Mouse (Mus musculus) 3T3-L1 (cell line): ENCODE measurements around the gene Rdh5.
A peak's percentile ranks its signal among the peaks of the same experiment; 100 is the strongest.

Experiments used
- DNase-seq: peaks from one replicate; pipeline ENCODE4 v3.0.0-alpha.2; 2015; ENCODE audit warnings: low read depth, low spot score

Gene Rdh5

DNA sequence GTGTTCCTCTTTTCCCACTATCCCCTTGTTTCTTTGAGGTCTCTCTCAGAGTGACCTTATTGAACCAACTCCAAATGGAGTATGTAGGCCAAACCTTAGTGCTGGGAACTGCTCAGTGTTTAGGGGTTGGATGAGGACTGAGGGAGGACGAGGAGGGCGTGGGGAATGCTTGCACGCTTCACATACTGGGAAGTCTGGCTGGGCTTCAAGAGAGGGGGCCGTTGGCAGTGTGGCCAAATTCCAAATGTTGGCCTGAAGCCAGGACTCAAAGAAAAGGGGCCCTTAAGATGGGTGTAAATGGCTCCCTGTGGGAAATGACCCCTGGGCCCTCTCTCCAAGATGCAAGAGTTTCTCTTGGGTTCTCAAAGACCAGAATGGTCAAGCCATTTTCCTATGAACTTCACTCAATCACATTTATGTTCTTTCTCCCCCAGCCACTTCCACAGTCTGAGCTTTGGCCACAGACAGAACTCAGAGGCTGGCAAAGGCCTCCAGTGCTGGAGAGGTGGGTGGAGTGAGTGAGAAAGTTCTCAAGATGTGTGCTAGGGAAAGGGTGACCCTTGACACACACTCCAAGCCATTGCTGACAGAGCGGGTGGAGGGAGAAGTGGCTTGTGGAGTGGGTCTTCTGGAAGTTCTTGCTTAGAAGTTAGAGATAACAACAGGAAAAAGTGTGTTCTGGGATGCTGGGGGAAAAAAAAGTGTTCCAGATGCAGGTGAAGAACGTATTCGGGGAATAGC, 7.1 kb upstream of the Rdh5 start:
- no peak for DNase-seq

DNA sequence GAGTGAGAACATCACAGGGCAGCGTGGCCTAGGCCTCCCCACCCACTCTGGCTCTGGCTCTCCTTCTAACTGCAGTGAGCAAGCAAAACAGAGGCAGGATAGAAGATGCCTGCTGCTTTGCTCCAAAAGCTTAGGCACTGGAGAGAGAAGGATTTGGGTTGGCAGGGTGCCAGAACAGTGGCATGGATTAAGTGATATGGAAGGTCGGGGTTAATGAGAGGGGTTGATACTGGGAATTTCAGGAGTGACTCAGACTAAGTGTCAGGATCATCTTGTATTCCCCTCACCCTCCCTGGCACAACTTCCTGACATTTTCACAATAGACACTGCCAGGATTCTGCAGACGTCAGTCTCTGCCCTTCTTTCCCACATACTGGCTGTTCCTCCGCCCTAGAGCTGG, 5.7 kb upstream of the Rdh5 start:
- peak; percentile 67 for DNase-seq

DNA sequence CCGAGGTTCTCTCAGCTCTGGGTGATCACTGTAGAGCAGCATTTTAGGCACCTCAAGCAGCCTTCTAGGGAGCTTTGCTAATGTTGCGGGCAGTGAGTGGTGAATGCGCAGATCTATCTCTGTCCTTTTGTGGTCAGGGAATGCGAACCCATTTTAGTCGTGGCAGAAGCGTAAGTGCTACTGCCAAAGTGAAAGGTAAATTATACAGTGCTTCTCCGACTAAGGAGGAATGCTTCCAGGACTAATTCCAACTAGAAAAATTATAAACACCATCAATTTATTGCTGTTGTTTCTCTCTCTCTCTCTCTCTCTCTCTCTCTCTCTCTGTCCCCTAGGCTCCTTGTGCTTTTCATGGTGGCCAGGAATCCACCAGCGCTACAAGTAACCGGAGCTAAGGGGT, 1.2 kb upstream of the Rdh5 start, which contains the start of gene Bloc1s1:
Bloc1s1 (minus strand) TSS at position 101 of the 400 bp plus-strand sequence.
- no peak for DNase-seq

DNA sequence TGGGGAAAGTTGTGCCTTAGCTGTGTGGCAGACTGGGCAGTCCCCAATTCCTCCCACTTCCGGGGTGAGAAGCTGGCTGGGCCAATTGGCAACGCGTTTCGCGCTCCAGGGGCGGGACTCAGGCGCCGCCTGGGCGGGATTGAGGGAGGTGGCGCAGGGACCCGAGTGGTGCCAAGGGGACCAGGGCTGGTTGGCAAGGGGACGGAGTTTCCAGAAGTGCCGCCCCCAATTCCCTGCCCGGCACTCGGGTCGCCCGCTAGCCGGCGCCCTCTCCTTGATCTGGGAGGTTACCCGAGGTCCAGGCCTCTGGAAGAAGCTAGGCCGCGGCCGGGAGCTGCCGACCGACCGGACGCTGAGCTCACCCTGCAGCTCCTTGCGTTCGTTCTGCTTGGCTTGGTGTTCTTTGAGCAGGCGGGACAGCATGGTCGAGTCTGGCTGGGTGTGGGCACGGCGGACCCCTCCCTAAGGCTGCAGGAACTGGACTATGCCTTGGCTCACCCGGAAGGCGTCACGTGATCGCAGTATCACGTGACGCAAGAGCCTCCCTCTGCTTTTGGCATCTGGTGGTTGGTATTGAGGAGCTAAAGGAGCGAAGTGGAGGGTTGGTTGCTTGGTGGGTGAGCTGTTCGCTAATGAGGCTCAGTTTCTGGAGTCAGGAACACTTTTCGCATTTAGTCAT, 464 bp upstream of the Rdh5 start:
- DNase-seq: peak; percentile 94

GRCm38 (mm10) chr10:128921883-128922821, 536 bp downstream of the Rdh5 start:
- peak; percentile 98 for DNase-seq

DNA sequence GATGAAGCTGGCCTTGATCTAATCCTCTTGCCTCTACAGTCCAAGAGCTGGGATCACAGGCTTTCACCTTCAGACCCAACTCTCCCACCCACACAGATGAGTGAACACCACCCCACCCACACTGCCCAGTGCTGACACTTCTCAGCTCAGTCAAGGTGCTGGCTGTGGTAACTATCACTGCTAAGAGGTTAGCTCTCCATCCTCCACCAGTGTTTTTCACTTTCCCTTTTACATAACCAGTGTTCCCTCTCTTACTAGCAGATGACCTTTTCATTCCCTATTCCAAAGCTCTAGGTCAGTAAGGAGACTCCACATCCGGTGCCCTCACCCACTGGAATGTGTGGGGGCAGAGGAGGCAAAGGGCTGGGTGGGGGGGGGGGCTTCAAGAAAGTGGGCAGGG, 1.4 kb downstream of the Rdh5 start:
- DNase-seq: peak; percentile 72

DNA sequence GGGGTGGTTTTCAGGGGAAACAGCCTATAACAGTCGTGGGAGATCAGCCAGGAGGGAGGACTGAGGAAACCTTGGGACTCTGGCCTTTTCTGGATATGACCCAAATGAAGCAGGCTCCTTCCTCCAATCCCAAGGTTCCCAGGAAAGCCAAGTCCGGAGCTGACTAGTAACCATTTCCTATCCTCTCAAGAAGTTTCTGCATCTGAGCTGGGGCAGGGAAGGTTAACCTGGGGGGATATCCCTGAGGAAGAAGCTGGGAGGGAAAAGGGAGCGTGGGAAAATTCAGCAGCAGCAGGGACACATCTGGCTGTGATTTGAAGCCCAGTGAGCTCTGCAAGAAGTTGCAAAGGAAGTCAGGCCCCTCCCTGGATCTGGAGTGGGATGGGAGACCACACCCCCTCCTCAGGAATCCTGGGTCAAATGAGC, 1.9 kb downstream of the Rdh5 start:
- DNase-seq: peak; percentile 89

DNA sequence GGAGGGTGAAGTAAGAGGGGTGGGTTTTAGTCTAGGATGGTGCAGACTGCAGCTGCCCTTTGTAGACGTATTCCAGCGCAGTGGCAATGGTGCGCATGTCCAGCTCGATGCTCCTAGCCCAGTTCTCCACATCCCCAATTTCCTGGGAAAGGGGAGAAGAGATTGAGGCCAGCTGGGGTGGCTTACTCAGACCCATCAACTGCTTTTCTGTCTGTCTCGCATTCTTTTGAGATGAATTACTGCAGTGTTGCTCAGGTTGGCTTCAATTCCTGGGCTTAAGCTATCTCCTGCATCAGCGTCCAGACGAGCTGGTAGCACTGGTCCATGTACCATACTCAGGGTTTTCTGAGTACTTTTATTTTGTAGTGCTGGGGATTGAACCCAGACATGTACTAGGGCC, 2.7 kb downstream of the Rdh5 start:
- DNase-seq: peak; percentile 83

DNA sequence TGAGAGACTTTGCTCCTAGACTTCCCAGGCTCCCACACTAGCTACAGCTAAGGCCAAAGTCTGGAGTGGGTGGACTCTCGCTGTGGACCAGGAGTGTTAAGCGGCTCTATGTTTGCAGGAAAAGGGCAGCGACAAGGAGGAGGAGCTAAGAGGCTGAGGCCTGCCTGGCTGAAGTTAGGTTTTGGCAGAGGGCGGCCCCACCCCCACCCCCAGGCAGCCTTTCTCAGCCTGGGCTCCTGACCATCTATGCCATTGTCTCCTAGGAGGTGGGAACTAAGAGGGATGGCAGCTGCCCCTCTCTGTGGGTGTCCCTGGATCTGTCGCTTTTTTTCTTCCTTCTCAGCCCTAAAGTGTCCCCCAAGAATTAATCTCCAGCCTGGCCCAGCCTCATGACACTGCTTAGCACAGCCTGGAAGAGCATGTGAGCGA, 3.5 kb downstream of the Rdh5 start:
- DNase-seq: peak; percentile 77

GRCm38 (mm10) chr10:128918246-128918645, 4.4 kb downstream of the Rdh5 start:
- peak; percentile 58 for DNase-seq

DNA sequence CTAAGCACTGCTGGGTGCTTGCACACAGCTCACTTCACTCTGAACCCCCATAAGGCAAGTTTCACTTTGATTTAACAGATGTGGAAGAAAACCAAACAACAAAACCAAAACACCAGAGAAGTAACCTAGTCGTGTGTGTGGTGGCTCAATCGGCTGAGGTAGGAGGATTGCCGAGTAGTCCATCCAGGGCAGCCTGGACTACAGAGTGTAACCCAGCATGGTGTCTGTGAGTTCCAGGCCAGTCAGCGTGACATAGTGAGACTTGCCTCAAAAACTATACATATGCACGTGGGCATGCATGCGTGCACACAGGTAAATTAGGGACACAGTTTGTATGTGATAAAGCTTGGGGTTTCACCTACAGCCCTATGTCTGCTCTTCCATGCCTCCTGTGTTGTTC, 5.3 kb downstream of the Rdh5 start:
- DNase-seq: no peak

DNA sequence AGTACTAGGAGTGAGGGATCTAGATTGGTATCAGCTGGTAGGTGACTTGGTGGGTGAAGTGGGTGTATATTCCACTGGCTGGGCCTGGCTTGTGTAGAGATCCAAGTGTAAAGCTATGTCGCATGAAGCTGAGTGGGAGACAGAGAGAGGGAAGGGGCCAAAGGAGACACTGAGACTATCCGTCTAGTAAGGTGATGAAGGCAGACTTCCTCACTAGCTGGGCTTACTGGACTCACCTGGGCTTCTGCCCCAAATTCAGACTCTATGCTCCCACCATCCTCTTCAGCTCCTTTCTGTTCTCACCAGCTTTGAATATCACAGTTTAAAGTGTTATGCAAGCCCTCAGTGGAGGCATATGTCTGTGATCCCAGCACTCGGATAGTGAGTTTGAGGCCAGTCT, 6.0 kb downstream of the Rdh5 start:
- DNase-seq: no peak

DNA sequence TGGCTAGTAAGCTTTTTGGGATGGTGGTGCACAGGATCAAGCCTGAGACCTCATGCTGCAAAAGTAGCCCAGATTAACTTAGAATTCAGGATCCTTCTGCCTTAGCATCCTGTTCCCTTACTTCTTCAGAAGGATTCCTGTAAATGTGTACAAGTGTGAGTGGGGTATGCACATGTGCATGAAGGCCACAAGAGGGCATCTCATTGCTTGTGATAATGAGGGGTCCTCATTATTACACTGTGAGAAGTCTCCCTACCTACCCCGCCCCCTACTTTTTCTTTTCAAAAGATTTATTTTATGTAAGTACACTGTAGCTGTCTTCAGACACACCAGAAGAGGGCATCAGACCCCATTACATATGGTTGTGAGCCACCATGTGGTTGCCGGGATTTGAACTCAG, 7.1 kb downstream of the Rdh5 start:
- DNase-seq: no peak

- no peak for DNase-seq
Measured at GRCm38 (mm10) chr10:128913696-128914095, 9.0 kb downstream of the Rdh5 start.

DNA sequence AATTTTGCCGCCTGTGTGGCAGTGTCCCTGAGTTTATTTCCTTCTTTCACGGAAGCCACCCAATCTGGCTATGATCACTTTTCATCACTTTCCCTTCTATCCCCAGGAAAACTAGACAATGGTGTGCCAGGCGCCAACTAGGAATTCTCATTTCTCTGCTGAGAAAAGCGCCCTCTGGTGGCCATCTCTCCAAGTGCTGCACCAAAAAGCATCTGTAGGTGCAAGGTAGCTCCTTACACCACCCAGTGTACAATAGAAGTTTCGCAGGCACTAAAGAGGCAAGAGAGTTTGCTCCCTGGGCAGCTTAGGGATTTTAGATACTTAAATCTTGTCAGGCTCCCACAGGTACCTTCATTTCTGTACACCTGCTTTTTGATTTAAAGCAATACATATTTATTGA, 9.5 kb downstream of the Rdh5 start:
- peak; percentile 97 for DNase-seq

DNA sequence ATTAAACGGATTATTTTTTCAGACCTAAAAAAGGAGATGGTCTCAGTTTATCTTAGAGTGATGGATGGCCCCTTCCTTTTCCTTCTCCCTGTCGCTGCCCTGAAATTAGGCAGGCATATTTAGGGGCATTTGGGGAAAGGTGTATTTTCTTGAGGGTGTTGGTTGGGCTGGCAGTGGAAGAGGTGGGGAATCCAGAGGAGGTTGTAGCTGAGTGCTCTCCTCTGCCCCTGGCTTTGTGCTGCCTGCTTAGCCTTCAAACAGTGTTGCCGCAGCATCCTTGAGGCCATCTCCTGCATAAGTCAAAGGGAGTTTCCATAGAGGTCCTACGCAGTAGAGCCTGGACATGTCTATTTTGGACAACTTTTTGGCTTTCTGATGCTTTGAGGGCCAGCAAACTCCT, 9.9 kb downstream of the Rdh5 start:
- DNase-seq: no peak

DNA sequence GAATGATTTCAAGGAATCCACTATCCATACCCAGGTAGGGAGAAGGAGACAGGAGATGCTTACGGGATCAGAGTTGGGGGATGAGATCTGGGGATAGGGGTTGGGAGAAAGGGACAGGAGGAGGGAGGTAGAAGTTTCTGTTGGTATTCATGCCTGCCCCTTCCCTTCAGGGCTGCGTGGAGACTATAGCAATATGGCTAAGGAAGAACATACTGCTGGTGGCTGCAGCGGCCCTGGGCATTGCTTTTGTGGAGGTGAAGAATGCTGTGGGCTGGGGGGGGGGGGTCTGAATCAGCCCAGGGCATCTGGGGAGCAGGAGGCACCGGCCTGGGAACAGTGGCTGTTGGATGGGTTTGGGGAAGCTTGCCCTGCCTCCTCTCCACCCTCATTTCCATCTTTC, 10.4 kb downstream of the Rdh5 start:
- no peak for DNase-seq

GRCm38 (mm10) chr10:128911430-128911829, 11.3 kb downstream of the Rdh5 start:
- no peak for DNase-seq

DNA sequence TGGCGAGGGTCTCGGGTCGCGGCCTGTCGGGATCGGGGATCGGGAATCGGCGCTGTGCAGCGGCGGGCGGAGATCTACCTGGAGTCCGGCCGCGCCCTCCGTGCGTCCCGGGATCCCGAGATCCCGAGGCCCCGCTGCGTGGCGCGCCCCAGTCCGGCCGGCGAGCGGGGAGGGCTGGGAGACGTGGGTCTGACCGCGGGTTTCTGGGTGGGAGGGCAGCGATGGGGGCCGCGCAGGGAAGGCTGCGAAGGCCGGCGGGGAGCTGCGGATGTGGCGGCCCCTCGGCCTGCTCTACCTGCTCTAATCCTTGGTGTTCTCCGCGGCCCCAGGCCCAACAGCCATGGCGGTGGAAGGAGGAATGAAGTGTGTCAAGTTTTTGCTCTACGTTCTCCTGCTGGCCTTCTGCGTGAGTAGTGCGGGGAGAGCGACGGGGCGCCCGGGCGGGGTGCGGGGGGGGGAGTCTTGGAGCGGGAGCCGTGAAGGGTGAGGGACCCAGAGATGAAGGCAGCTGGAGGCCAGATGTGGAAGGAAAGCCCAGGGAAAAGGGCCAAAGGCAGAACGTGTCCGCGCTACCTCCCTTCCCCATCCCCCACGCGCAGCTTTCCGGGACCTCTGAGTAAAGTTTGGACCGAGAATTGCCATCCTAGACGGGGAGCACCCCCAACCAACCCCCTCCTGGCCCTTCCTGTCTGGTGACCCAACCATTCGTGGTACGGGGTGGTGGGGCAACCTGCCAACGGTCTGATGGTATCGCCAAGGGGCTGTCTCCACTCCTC, 12.4 kb downstream of the Rdh5 start:
- DNase-seq: peak; percentile 67

GRCm38 (mm10) chr10:128909567-128910028, 13.1 kb downstream of the Rdh5 start:
- DNase-seq: peak; percentile 88

GRCm38 (mm10) chr10:128908778-128909448, 13.8 kb downstream of the Rdh5 start:
- peak; percentile 59 for DNase-seq
